Mouse (Mus musculus): ENCODE data around the gene Ces1f.

DNA sequence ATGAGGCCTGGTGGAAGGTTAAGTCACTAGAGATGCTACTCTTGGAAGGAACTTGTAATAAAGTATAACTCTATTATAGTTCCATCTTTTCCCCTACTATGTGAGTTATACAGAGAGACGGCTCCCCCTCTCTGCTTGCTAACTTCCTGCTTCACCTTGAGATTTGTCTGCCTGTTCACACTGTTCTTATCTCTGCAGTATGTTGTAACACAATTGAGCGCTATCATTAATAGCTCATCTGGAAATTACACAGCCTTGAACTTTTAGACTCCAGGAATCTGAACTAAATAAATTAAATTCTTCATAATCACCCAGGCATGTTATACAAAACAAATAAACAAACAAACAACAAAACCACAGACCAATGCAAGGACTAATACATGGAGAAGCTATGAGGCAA lies 33.5 kb downstream of the Ces1f start:
- TF ChIP-seq POLR2A (IDR thresholded peaks at IDR 0.05; ENCODE audit: low read depth, low read length) (no peak), CTCF (conservative IDR thresholded peaks at IDR 0.05; ENCODE audit: insufficient read depth, insufficient read length, low read depth, low read length) (no peak)
